Mouse (Mus musculus) kidney, adult 2 months (tissue): Measurements from ENCODE around the gene Tas1r2.

Experiments used
- CTCF ChIP-seq: fragments of 200-500 bp; conservative IDR thresholded peaks from 2 replicates; pipeline ENCODE4 v1.5.1; 2011; ENCODE audit warnings: low read depth, mild to moderate bottlenecking, control low read depth, low read length, moderate library complexity, mixed read lengths; ENCODE audit not compliant: insufficient read depth, insufficient read length
- POLR2A ChIP-seq: fragments of 200-500 bp; IDR thresholded peaks from one replicate; pipeline ENCODE4 v1.6.1; 2011; ENCODE audit warnings: low read depth, low read length, control low read depth

DNA sequence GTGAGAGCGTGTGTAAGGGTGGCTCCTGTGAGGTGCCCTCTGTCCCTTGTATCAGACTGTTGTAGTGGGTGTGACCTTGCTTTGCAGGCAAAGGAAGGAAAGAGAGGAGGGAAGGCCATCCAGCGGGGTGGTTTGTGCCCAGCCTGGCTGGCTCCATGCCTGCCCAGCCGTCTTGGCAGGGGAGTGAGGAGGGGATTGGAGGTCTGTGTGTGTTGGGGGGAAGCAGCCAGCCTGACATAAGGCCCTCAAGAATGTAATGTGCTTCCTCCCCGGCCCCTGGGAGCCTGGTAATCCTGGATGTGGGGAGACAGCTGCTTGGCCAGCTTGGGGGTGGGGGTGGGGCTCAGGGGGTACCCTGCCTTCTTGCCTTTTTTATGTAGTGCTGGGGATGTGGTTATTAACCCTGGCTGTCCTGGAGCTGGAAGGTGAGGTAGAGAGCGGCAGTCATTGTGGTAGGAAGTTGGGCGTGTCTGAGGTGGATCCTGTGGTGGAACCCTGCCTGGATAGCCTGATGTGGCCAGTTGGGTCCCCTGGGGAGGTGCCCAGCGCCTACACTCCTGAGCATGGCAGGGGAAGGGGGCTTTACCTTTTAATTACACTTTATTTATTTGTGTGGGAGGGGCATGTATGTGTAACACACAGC, 36.4 kb downstream of the Tas1r2 start:
- TF ChIP-seq CTCF (no peak), POLR2A (no peak)
